Mouse (Mus musculus): ENCODE measurements around the gene Fyco1. TPM values are rescaled to one million over a fixed set of nuclear protein-coding genes. Genes with fewer than 3 reads are reported as not detected.
A peak's percentile ranks its signal among the peaks of the same experiment; 100 is the strongest.

Gene Fyco1
- polyA plus RNA-seq (2015; fragmentation: Nextera tagmentation; extraction: Ambion mirVana): 8.5 and 11.4 TPM in 2 replicates

- peak within 1 kb of the TSS; percentile 85 for H3K9ac ChIP-seq (ENCODE audit: low read depth, low read length)
- peak; percentile 97 for ATAC-seq
- H3K4me1 ChIP-seq (ENCODE audit: control insufficient read depth, insufficient read depth, low read length): peaks cover 10% of the 10 kb centered on the region
- no peaks in the 10 kb centered on the region for H3K9me3 ChIP-seq (ENCODE audit: control insufficient read depth, low read length)
- no peaks in the 10 kb centered on the region for H3K27me3 ChIP-seq (replicated peaks; ENCODE audit: control insufficient read depth, insufficient read depth, low read length)
- peak within 1 kb of the TSS; percentile 64 for H3K4me2 ChIP-seq (ENCODE audit: low read depth, low read length)
- peak within 1 kb of the TSS; percentile 83 for H3K4me3 ChIP-seq (ENCODE audit: low read length)
- H3K27ac ChIP-seq (ENCODE audit: low read length): peak within 1 kb of the TSS; percentile 93
- WGBS: under 1% methylated on average over 47 of the region's 47 CpGs
- H3K36me3 ChIP-seq (ENCODE audit: control insufficient read depth, insufficient read depth, low read length): no peaks in the 10 kb centered on the region
Measured at GRCm38 (mm10) chr9:123851713-123852448, at the start of gene Fyco1. Gene Fyco1 (minus strand): TSS chr9:123851899.

- H3K27ac ChIP-seq (ENCODE audit: low read length): no peak overlapping the region
- ATAC-seq: no peak
- no peak overlapping the region for H3K4me3 ChIP-seq (ENCODE audit: low read length)
- H3K36me3 ChIP-seq (ENCODE audit: control insufficient read depth, insufficient read depth, low read length): no peaks in the 10 kb centered on the region
- 68% methylated on average over 4 of the region's 4 CpGs for WGBS
- H3K9ac ChIP-seq (ENCODE audit: low read depth, low read length): no peak overlapping the region
- H3K4me2 ChIP-seq (ENCODE audit: low read depth, low read length): no peak overlapping the region
- no peaks in the 10 kb centered on the region for H3K4me1 ChIP-seq (ENCODE audit: control insufficient read depth, insufficient read depth, low read length)
- H3K27me3 ChIP-seq (replicated peaks; ENCODE audit: control insufficient read depth, insufficient read depth, low read length): no peaks in the 10 kb centered on the region
- no peaks in the 10 kb centered on the region for H3K9me3 ChIP-seq (ENCODE audit: control insufficient read depth, low read length)
Measured at GRCm38 (mm10) chr9:123872049-123872448, 20.4 kb upstream of the Fyco1 start.

- Histone ChIP-seq H3K4me2 (ENCODE audit: low read depth, low read length) (no peak overlapping the region), H3K27ac (ENCODE audit: low read length) (no peak overlapping the region), H3K27me3 (replicated peaks; ENCODE audit: control insufficient read depth, insufficient read depth, low read length) (no peaks in the 10 kb centered on the region), H3K4me1 (ENCODE audit: control insufficient read depth, insufficient read depth, low read length) (no peaks in the 10 kb centered on the region), H3K9me3 (ENCODE audit: control insufficient read depth, low read length) (no peaks in the 10 kb centered on the region), H3K36me3 (ENCODE audit: control insufficient read depth, insufficient read depth, low read length) (no peaks in the 10 kb centered on the region), H3K4me3 (ENCODE audit: low read length) (no peak overlapping the region), H3K9ac (ENCODE audit: low read depth, low read length) (no peak overlapping the region)
- 60% methylated on average over 4 of the region's 6 CpGs for WGBS
- ATAC-seq: no peak
Measured at GRCm38 (mm10) chr9:123869167-123869784, 17.6 kb upstream of the Fyco1 start.

GRCm38 (mm10) chr9:123863641-123864040, 11.9 kb upstream of the Fyco1 start:
- Histone ChIP-seq H3K27ac (ENCODE audit: low read length) (no peak overlapping the region), H3K9ac (ENCODE audit: low read depth, low read length) (no peak overlapping the region), H3K4me1 (ENCODE audit: control insufficient read depth, insufficient read depth, low read length) (no peaks in the 10 kb centered on the region), H3K36me3 (ENCODE audit: control insufficient read depth, insufficient read depth, low read length) (no peaks in the 10 kb centered on the region), H3K4me3 (ENCODE audit: low read length) (no peak overlapping the region), H3K9me3 (ENCODE audit: control insufficient read depth, low read length) (no peaks in the 10 kb centered on the region), H3K27me3 (replicated peaks; ENCODE audit: control insufficient read depth, insufficient read depth, low read length) (no peaks in the 10 kb centered on the region), H3K4me2 (ENCODE audit: low read depth, low read length) (no peak overlapping the region)
- ATAC-seq: no peak
- 88% methylated on average over 1 of the region's 1 CpGs for WGBS

- Histone ChIP-seq H3K9me3 (ENCODE audit: control insufficient read depth, low read length) (no peaks in the 10 kb centered on the region), H3K27me3 (replicated peaks; ENCODE audit: control insufficient read depth, insufficient read depth, low read length) (no peaks in the 10 kb centered on the region), H3K36me3 (ENCODE audit: control insufficient read depth, insufficient read depth, low read length) (no peaks in the 10 kb centered on the region), H3K4me3 (ENCODE audit: low read length) (no peak overlapping the region), H3K4me1 (ENCODE audit: control insufficient read depth, insufficient read depth, low read length) (no peaks in the 10 kb centered on the region), H3K27ac (ENCODE audit: low read length) (no peak overlapping the region), H3K9ac (ENCODE audit: low read depth, low read length) (no peak overlapping the region), H3K4me2 (ENCODE audit: low read depth, low read length) (no peak overlapping the region)
- whole genome bisulfite sequencing: 89% methylated on average over 1 of the region's 1 CpGs
- no peak for ATAC-seq
Measured at GRCm38 (mm10) chr9:123862895-123863616, 11.4 kb upstream of the Fyco1 start.

GRCm38 (mm10) chr9:123861929-123862328, 10.2 kb upstream of the Fyco1 start, which contains the start of gene Xcr1:
Gene Xcr1 (minus strand): TSS chr9:123862029.
- Histone ChIP-seq H3K4me3 (ENCODE audit: low read length) (no peak within 1 kb of the TSS), H3K27me3 (replicated peaks; ENCODE audit: control insufficient read depth, insufficient read depth, low read length) (no peaks in the 10 kb centered on the region), H3K4me1 (ENCODE audit: control insufficient read depth, insufficient read depth, low read length) (no peaks in the 10 kb centered on the region), H3K9ac (ENCODE audit: low read depth, low read length) (no peak within 1 kb of the TSS), H3K9me3 (ENCODE audit: control insufficient read depth, low read length) (no peaks in the 10 kb centered on the region), H3K4me2 (ENCODE audit: low read depth, low read length) (no peak within 1 kb of the TSS), H3K36me3 (ENCODE audit: control insufficient read depth, insufficient read depth, low read length) (no peaks in the 10 kb centered on the region), H3K27ac (ENCODE audit: low read length) (no peak within 1 kb of the TSS)
- no peak for ATAC-seq
- 79% methylated on average over 9 of the region's 9 CpGs for WGBS

- no peak for ATAC-seq
- no peaks in the 10 kb centered on the region for H3K9me3 ChIP-seq (ENCODE audit: control insufficient read depth, low read length)
- H3K4me3 ChIP-seq (ENCODE audit: low read length): no peak overlapping the region
- H3K9ac ChIP-seq (ENCODE audit: low read depth, low read length): no peak overlapping the region
- H3K4me2 ChIP-seq (ENCODE audit: low read depth, low read length): no peak overlapping the region
- H3K27ac ChIP-seq (ENCODE audit: low read length): no peak overlapping the region
- H3K36me3 ChIP-seq (ENCODE audit: control insufficient read depth, insufficient read depth, low read length): no peaks in the 10 kb centered on the region
- WGBS: 85% methylated on average over 2 of the region's 2 CpGs
- no peaks in the 10 kb centered on the region for H3K27me3 ChIP-seq (replicated peaks; ENCODE audit: control insufficient read depth, insufficient read depth, low read length)
- H3K4me1 ChIP-seq (ENCODE audit: control insufficient read depth, insufficient read depth, low read length): peaks cover 2% of the 10 kb centered on the region; the same call in 1 of the 2 replicates
Measured at GRCm38 (mm10) chr9:123856836-123857235, 5.1 kb upstream of the Fyco1 start.

- H3K9me3 ChIP-seq (ENCODE audit: control insufficient read depth, low read length): no peaks in the 10 kb centered on the region
- peak overlapping the region; percentile 60 for H3K4me2 ChIP-seq (ENCODE audit: low read depth, low read length)
- peak; percentile 26 for ATAC-seq
- H3K4me1 ChIP-seq (ENCODE audit: control insufficient read depth, insufficient read depth, low read length): peaks cover 10% of the 10 kb centered on the region
- H3K4me3 ChIP-seq (ENCODE audit: low read length): peak overlapping the region; percentile 36
- H3K9ac ChIP-seq (ENCODE audit: low read depth, low read length): peak overlapping the region; percentile 62
- no peaks in the 10 kb centered on the region for H3K27me3 ChIP-seq (replicated peaks; ENCODE audit: control insufficient read depth, insufficient read depth, low read length)
- peak overlapping the region; percentile 45; the same call in 1 of the 2 replicates for H3K27ac ChIP-seq (ENCODE audit: low read length)
- 63% methylated on average over 5 of the region's 5 CpGs for WGBS
- no peaks in the 10 kb centered on the region for H3K36me3 ChIP-seq (ENCODE audit: control insufficient read depth, insufficient read depth, low read length)
Measured at GRCm38 (mm10) chr9:123852449-123853390, 1.0 kb upstream of the Fyco1 start.

Data from intestine, embryonic 16.5 days (tissue).